Mouse (Mus musculus): ENCODE results near the gene Por. TPM values are rescaled to one million over a fixed set of nuclear protein-coding genes. Genes with fewer than 3 reads are reported as not detected.

Gene Por
- total and polyA plus RNA-seq, 2 experiments from 2014 or later: 44.9 to 71.7 TPM

- 0 out of 2 replicates have a peak, but pooled peaks cover 4% of the 10 kb centered on the region for H3K27me3 ChIP-seq (ENCODE audit: control insufficient read depth, insufficient read depth, low read length)
- TF ChIP-seq CTCF (IDR thresholded peaks at IDR 0.05; ENCODE audit: low read depth): no peak
- no peak for TF ChIP-seq EP300 (IDR thresholded peaks at IDR 0.05; ENCODE audit: low read depth)
- DNase-seq (ENCODE audit: low spot score) (no peak), ATAC-seq (ENCODE audit: insufficient read depth, low read depth) (no peak)
- H3K36me3 ChIP-seq (replicated peaks; ENCODE audit: control insufficient read depth, insufficient read depth, low read length): no peaks in the 10 kb centered on the region
- no peaks in the 10 kb centered on the region for H3K9me3 ChIP-seq (replicated peaks; ENCODE audit: control insufficient read depth, low read length)
- no peak overlapping the region for H3K4me3 ChIP-seq (ENCODE audit: low read depth, low read length)
- WGBS: 52% methylated on average over 2 of the region's 2 CpGs
- no peak overlapping the region for H3K27ac ChIP-seq (ENCODE audit: low read depth)
- H3K4me1 ChIP-seq (ENCODE audit: control insufficient read depth, insufficient read depth): no peaks in the 10 kb centered on the region
- no peak overlapping the region for H3K4me2 ChIP-seq (ENCODE audit: low read depth, low read length)
- H3K9ac ChIP-seq (replicated peaks; ENCODE audit: low read depth, low read length): no peak overlapping the region
Observed at GRCm38 (mm10) chr5:135677251-135677650, 7.4 kb downstream of the Por start.

- 81% methylated on average over 6 of the region's 6 CpGs for WGBS
- ATAC-seq (ENCODE audit: insufficient read depth, low read depth) (no peak), DNase-seq (ENCODE audit: low spot score) (no peak)
- no peak overlapping the region for H3K4me3 ChIP-seq (ENCODE audit: low read depth, low read length)
- H3K36me3 ChIP-seq (replicated peaks; ENCODE audit: control insufficient read depth, insufficient read depth, low read length): no peaks in the 10 kb centered on the region
- TF ChIP-seq CTCF (IDR thresholded peaks at IDR 0.05; ENCODE audit: low read depth) (no peak), EP300 (IDR thresholded peaks at IDR 0.05; ENCODE audit: low read depth) (no peak)
- 0 out of 2 replicates have a peak, but pooled peaks cover 4% of the 10 kb centered on the region for H3K27me3 ChIP-seq (ENCODE audit: control insufficient read depth, insufficient read depth, low read length)
- H3K9ac ChIP-seq (replicated peaks; ENCODE audit: low read depth, low read length): no peak overlapping the region
- no peak overlapping the region for H3K4me2 ChIP-seq (ENCODE audit: low read depth, low read length)
- no peaks in the 10 kb centered on the region for H3K9me3 ChIP-seq (replicated peaks; ENCODE audit: control insufficient read depth, low read length)
- H3K27ac ChIP-seq (ENCODE audit: low read depth): no peak overlapping the region
- H3K4me1 ChIP-seq (ENCODE audit: control insufficient read depth, insufficient read depth): no peaks in the 10 kb centered on the region
Observed at GRCm38 (mm10) chr5:135678481-135678880, 8.6 kb downstream of the Por start.

- WGBS: 76% methylated on average over 6 of the region's 6 CpGs
- H3K9ac ChIP-seq (replicated peaks; ENCODE audit: low read depth, low read length): no peak overlapping the region
- no peak overlapping the region for H3K4me3 ChIP-seq (ENCODE audit: low read depth, low read length)
- H3K27me3 ChIP-seq (ENCODE audit: control insufficient read depth, insufficient read depth, low read length): 0 out of 2 replicates have a peak, but pooled peaks cover 1% of the 10 kb centered on the region
- TF ChIP-seq EP300 (IDR thresholded peaks at IDR 0.05; ENCODE audit: low read depth) (no peak), CTCF (IDR thresholded peaks at IDR 0.05; ENCODE audit: low read depth) (no peak)
- ATAC-seq (ENCODE audit: insufficient read depth, low read depth): no peak
- no peak overlapping the region for H3K27ac ChIP-seq (ENCODE audit: low read depth)
- no peaks in the 10 kb centered on the region for H3K4me1 ChIP-seq (ENCODE audit: control insufficient read depth, insufficient read depth)
- no peak overlapping the region for H3K4me2 ChIP-seq (ENCODE audit: low read depth, low read length)
- no peak for DNase-seq (ENCODE audit: low spot score)
- H3K36me3 ChIP-seq (replicated peaks; ENCODE audit: control insufficient read depth, insufficient read depth, low read length): no peaks in the 10 kb centered on the region
- H3K9me3 ChIP-seq (replicated peaks; ENCODE audit: control insufficient read depth, low read length): no peaks in the 10 kb centered on the region
Observed at GRCm38 (mm10) chr5:135680967-135681545, 11.2 kb downstream of the Por start.

GRCm38 (mm10) chr5:135682009-135682408, 12.2 kb downstream of the Por start:
- Histone ChIP-seq H3K27ac (ENCODE audit: low read depth) (no peak overlapping the region), H3K36me3 (replicated peaks; ENCODE audit: control insufficient read depth, insufficient read depth, low read length) (no peaks in the 10 kb centered on the region), H3K4me3 (ENCODE audit: low read depth, low read length) (no peak overlapping the region), H3K4me1 (ENCODE audit: control insufficient read depth, insufficient read depth) (no peaks in the 10 kb centered on the region), H3K4me2 (ENCODE audit: low read depth, low read length) (no peak overlapping the region), H3K9me3 (replicated peaks; ENCODE audit: control insufficient read depth, low read length) (no peaks in the 10 kb centered on the region), H3K27me3 (ENCODE audit: control insufficient read depth, insufficient read depth, low read length) (no peaks in the 10 kb centered on the region), H3K9ac (replicated peaks; ENCODE audit: low read depth, low read length) (no peak overlapping the region)
- TF ChIP-seq EP300 (IDR thresholded peaks at IDR 0.05; ENCODE audit: low read depth): no peak
- no peak for TF ChIP-seq CTCF (IDR thresholded peaks at IDR 0.05; ENCODE audit: low read depth)
- no peak for DNase-seq (ENCODE audit: low spot score)
- WGBS: 92% methylated on average over 5 of the region's 5 CpGs
- no peak for ATAC-seq (ENCODE audit: insufficient read depth, low read depth)

- H3K9me3 ChIP-seq (replicated peaks; ENCODE audit: control insufficient read depth, low read length): no peaks in the 10 kb centered on the region
- no peak for DNase-seq (ENCODE audit: low spot score)
- 64% methylated on average over 12 of the region's 12 CpGs for WGBS
- no peaks in the 10 kb centered on the region for H3K36me3 ChIP-seq (replicated peaks; ENCODE audit: control insufficient read depth, insufficient read depth, low read length)
- H3K4me2 ChIP-seq (ENCODE audit: low read depth, low read length): no peak overlapping the region
- no peak overlapping the region for H3K27ac ChIP-seq (ENCODE audit: low read depth)
- ATAC-seq (ENCODE audit: insufficient read depth, low read depth): no peak
- TF ChIP-seq CTCF (IDR thresholded peaks at IDR 0.05; ENCODE audit: low read depth) (no peak), EP300 (IDR thresholded peaks at IDR 0.05; ENCODE audit: low read depth) (no peak)
- no peaks in the 10 kb centered on the region for H3K27me3 ChIP-seq (ENCODE audit: control insufficient read depth, insufficient read depth, low read length)
- no peak overlapping the region for H3K9ac ChIP-seq (replicated peaks; ENCODE audit: low read depth, low read length)
- H3K4me3 ChIP-seq (ENCODE audit: low read depth, low read length): no peak overlapping the region
- peaks cover 3% of the 10 kb centered on the region for H3K4me1 ChIP-seq (ENCODE audit: control insufficient read depth, insufficient read depth)
Observed at GRCm38 (mm10) chr5:135682942-135683570, 13.2 kb downstream of the Por start.

Measured in heart, postnatal 0 days (tissue).